Mouse (Mus musculus) spleen, adult 12 weeks (tissue): ENCODE measurements around the gene Kcna7.
"Not testable (repeated sequence)": the region's sequence is repeated elsewhere in the genome, so short reads cannot be mapped to it uniquely, and the experiment has no call there.

Experiments used
- DNase-seq: peaks from one replicate; pipeline ENCODE4 v3.0.0; 2022; ENCODE audit warnings: low spot score

The Kcna7 gene

DNA sequence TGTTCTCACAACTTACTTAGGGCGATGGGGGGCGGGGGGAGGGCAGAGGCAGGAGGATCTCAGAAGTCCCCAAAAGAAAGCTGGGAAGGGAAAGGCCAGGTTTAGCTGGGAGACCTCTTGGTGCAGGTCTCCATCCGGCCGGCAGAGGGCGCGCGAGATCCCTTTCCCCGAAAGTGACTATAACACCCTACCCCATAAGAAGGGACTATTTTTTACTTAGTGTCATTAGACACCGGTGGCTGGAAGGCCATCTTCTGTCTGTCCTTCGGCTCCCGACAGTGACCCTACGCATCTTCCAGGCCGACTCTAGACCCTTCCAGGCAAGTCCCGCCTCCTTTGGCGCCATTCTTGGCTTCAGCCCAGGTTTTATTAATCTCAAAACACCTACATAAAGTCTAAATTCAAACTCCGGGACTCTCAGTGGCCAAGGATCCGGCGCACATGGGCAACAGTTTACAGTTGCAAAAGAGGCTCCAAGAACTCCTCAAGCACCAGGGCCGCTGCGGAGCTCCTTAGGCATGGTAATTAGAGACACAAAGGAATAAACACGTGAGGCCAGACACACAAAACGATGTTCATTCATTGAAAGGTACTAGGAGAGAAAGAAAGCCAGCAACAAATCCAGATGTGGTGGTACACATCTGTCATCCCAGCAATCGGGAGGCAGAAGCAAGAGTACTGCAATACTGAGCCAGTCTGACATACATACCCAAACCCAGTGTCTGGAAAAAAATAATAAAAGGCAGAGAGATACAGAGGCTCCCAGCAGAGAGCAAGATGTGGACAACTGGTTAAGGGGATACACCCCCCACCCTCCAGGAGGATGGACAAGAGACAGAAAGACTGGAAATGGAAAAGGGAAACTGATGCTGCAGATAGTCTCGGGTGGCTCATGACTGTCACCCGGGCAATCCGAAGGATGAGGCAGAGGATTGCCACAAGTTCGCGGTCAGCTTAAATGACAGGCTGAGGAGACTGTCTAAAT, at the start of gene Kcna7:
Gene Kcna7 (plus strand): TSS at position 563 of the 985 bp plus-strand sequence.
- peak; percentile 50 for DNase-seq

DNA sequence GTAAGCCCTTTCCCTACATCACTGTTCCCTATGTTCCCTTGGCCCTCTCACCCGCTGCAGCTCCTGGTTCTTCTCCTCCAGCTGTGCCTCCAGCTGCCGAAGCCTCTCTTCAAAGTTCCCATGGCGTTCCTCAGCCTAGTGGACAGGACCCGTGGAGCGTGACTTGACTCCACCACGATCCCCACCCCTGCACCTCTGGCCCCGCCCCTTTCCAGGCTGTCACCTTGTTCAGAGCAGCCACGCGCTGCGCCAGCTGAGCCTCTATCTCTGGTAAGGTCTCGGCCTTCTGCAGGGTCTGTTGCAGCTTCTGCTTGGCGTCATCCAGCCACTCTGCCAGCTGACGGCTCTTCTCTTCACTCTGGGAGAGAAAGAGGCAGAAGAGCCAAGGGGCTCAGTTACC, 49.4 kb upstream of the Kcna7 start:
- DNase-seq = no peak

DNA sequence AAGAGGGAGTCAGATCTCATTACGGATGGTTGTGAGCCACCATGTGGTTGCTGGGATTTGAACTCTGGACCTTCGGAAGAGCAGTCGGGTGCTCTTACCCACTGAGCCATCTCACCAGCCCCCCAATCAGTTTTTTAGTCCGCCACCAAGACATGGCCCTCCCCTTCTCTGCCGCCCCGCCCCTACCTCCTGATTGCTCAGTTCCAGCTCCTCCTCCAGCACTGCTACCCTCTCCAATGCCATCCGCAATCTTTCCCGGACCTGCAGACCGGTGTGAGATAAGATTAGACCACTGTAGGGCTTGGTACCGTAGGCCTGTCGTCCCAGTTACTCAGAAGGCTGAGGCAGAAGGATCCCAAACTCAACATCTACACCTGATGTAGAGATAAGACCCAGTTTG, 46.4 kb upstream of the Kcna7 start:
- DNase-seq = not testable (repeated sequence)

DNA sequence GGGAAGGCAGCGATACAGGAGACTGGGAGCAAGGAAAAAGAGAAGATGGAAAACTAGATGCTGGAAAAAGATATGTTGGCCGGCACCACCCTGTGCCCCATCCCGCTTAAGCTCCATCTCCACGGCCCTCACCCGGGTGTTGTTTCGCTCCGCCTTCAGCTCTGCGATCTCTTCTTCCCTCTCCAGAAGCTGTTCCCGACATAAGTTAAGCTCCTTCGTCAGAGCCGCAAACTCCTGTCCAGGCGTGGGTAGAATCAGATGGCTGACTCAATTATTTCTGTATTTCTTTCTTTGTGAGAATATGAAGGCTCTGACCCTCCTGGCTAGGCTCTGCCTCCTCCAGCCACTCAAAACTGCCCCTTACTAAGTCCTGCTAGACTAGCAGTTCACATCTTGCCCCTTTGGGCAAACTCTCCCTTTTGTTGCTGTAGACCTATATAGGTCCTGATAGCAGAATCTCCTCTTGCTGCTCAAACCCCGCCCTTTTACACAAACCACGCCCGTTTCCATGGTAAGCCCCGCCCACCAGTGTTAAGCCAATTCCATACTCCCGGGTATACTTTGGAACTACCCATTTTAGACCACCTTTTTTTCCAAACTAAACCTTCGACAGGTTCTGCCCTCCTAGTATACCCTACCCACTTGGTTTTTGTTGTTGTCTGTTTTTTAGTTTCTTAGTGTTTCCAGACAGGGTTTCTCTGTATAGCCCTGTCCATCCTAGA, 44.9 kb upstream of the Kcna7 start:
- DNase-seq = no peak

DNA sequence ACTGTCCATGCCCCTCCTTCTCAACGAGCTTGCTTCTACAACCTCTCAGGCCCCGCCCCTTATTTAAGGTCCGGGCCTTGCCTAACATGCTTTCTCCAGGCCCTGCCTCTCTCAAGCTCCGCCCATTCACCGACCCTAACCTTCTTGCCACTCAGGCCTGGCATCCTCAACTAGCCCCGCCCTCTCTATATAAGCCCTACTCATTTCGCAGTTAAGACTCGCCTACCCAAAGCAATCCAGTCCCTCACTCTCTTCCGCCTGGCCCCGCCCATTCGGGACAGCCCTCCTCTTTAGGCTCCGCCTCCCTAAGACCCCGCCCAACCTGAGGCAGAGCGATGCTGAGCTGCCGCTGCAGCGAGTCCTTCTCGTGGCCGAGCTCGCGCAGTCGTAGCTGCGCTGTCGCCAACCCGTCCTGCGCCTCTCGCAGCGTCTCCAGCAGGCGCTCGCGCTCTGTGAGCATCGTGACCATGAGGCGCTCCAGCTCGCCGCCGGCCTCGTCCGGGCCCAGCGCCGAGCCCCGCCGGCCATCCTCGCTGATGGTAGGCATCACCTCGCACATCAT, 44.1 kb upstream of the Kcna7 start:
- DNase-seq = peak; percentile 58

DNA sequence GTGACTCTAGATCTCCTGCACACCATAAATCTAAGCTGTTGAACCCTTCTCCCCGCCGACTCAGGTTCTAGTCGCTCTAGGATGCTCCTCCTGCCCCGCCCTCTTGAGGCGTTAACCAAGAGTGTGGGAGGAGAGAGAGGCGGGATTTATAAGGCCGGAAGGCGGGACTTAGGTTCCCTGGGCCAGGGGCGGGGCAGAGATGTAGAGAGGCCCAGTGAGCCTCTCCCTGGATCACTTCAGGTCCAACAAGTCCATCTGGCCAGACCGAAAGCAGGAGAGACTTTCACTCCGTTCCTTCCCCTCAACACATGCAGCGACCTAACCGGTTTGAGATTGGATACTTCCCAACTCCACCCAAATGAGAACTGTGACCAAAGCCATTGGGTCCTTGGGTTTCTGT, 42.7 kb upstream of the Kcna7 start:
- DNase-seq = no peak

DNA sequence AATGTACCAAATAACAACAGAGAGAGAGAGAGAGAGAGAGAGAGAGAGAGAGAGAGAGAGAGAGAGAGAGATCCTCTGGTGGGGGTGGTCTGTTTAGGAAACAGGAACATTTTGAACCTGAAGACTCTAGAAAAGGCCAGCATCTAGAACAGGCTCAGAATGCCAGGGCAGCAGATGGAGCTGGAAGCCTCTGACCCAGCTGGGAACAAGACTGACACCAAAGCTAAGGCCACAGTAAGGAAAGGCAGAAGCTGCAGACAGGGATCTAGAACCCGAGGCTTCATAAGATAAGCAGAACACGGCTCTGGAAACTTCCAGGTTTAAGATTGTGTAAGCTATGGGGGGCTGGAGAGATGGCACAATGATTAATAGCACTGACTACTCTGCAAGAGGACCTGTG, 41.5 kb upstream of the Kcna7 start:
- no peak for DNase-seq

DNA sequence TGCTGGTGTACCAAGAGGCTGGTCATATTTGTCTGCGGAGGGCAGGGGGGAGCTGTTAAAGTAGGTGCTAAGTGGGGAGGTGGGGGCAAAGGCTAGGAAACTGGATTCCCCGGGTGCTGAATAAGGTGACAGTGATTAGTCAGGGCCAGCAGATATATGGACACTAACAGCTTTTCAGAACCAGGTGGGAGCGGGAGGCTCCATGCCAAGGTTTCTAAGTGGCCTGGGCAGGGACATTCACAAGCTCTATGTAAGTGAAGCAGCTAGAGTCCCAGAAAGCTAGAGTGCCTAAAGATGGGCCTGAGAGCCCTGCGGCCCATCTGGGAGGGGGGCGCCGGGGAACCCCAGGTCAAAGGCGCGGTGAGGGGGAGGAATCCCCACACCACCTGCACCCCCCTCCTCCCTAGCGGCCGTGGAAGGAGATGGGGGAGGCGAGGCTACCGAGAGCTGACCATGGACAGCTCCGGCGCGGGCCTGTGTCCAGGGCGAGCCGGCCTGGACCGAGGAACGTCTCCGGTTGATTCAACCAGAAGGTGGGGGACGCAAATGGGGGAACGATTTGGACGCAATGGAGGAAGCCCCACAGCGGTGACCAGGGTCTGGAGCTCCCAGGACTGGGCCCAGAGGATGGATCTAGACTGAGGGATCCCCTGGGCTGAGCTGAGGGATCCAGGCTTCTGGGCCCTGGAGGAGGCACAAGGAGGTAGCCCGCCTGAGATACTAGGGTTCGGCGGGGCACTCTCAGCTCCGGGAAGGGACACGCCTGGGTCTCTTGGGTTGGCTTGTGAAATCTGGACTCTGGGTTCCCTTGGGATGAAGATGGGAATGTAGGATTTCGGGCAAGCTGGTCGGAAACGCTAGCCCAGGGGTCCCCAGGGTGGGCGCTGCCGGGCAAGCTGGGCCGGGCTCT, 39.5 kb upstream of the Kcna7 start:
- DNase-seq = no peak

DNA sequence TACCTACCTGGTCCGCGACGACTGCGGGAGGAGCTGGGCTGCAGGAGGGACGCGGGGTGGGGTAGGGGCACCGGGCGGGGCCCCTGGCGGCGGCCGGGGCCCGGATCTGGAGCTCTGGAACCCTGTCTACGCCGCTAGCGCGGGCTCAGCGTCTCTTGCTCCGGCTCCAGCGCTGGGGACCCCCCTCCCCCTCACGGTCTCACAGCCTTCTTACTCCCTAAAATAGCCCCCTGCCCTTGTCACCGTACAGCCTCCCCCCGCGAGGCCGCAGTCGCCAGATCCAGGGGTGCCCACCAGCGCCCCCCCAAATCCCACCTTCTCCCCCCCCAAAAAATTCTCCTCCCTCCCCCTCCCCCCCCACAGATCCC, 38.8 kb upstream of the Kcna7 start, which contains the start of gene Ppfia3:
Gene Ppfia3 (minus strand): TSS at position 368 of the 368 bp plus-strand sequence.
- no peak for DNase-seq

DNA sequence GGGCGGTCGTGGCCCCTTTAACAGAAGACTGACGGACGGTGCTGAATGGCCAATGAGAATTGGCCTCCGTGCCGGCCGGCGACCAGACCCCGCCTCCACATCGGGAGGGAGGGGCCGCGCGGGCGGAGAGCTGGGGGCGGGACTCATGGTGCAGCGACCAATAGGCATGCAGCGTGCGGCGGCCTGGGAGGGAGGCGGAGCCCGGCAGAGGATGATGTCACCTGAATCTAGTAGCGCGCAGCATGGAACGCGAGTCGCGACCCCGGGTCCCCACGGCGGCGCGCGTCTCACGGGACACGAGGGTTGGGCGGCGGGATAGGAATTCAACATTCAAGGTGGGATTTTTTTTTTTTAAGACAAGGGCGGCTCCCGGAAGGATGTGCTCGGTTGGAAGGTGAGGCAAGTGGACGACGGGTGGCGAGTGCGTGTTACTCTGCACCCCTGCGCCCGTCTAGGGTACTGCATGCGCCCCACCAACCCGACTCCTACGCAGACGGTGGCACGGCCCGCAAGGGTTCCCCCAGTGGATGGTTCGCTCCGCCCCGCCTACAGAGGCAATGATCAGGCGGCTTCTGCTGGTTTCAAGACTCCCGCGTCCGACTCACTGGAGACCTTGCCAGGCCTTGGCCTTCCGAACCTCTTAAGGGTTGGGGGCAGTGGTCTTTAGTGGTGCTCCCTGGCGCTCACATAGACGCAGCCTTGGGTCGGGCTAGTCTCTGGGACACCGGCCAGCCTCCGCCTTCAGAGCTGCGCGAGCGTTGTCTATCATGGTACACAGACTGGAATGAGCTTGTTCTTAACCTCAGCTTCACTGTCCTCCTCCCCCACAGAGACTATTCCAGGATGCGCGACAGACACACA, 38.2 kb upstream of the Kcna7 start:
- peak; percentile 94 for DNase-seq

DNA sequence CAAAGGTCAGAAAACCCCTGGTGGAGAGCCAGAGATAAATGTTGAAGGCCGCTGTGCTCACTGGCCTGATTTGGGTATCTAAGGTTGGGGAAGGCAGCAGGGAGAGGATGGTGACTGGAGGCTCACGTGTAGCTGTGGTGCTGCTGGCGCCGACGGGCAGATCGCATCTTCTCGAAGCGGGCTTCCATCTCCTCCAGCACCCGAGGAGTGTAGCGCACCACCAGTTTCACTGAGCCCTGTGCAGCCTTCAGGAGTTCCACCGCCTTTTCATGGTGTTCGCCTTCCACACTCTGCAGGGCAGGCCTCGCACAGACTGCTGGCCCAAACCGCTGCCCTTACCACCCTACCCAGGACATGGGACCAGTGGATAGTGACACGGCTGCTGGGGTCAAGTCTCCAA, 37.3 kb upstream of the Kcna7 start:
- DNase-seq = no peak

DNA sequence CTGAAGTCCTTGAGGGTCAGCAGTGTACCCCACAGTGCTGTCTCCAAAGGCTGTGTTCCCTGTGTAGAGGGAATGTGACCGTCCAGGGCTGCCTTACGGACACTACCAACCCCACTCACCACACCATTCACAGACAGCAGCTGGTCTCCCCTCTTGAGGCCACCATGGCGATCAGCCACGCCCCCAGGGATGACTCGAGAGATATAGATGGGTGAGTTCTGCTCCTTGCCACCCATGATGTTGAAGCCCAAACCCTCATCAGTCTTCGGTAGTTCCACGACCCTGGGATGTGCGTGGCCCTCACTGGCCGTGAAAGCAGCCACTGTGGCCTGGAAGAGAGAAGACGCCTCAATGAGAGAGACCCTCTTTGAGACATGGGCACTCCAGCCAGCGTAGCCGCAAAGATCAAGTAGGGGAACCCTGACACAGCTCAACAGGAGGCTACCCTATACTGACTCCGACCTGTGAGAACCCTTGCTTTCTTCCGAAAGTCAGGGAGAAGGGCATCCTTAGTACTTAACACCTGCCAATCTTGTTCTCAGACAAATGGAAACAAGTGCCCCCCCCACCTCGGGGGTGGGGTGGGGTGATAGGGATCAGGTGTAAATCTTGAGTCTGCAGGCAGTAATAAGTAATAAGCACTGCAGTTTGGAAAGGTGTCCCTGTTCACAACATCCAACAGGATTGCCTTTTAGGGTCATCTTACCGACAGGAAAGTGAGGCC, 36.3 kb upstream of the Kcna7 start:
- no peak for DNase-seq

DNA sequence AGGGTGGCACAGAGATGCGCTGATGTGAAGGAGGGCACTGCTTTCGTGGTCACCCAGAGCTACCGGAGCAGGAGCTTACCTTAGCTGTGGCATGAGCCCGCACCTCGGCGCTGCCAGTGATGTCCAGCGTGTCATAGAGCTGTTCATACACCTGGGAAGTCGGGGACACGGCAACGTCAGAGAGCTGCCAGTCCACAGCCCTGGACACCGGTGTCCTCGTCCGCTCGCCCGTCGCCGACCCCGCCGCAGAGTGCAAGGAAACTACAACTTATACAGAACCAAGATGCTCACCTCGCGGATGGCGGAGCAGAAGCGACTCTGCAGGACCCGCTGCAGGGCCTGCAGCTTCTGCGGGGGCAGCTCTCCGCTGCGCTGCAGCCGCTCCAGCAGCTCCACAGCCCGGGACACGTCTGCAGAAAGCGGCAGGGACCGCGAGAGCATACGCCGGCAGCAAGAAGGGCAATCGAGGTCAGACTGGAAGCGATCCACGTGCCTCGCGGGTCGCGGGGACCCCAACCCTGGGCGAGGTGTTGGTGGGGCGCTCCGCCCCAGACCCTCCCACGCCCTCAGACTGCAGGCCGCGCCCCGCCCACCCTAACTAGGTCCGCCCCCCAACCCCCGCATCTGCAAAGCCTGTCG, 35.5 kb upstream of the Kcna7 start:
- DNase-seq = no peak

DNA sequence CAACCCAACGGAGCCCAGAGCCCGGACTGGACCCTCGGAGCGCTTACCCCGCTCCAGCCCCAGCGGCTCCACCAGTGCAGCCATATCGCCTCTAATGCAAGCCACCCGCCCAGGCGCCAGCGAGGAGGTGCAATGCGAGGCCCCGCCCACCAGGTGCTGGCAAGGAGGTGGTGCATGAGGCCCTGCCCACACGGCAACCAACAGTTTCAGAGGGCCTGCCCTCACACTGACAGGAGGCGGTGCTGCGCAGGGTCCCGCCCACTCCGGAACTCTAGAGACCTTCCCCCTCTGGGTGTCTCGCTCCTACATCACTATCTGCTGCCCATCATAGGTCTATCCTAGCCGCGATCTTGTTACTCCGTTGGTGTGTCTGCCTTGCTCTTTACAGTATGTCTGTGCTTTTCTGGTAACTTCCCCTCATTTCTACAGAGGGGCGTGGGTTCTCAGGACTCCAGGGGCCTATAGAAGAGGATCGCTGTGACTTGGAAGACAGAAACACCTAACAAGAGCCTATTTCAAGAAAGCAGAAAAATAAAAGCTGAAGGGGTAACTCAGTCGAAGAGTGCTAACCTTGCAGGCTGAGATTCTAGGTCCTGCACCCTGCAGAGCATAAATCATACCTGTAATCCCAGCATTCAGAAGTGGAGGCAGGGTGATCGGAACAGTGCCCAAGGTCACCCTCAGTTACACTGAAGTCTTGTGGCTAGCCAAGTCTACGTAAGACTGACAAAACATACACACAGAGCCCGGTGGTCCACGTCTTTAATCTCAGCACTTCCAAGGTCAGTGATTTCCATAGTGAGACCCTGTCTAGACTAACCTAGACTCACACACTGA, 34.8 kb upstream of the Kcna7 start, which contains the start of gene Lin7b:
Gene Lin7b (minus strand): TSS at position 109 of the 837 bp plus-strand sequence.
- peak; percentile 76 for DNase-seq

DNA sequence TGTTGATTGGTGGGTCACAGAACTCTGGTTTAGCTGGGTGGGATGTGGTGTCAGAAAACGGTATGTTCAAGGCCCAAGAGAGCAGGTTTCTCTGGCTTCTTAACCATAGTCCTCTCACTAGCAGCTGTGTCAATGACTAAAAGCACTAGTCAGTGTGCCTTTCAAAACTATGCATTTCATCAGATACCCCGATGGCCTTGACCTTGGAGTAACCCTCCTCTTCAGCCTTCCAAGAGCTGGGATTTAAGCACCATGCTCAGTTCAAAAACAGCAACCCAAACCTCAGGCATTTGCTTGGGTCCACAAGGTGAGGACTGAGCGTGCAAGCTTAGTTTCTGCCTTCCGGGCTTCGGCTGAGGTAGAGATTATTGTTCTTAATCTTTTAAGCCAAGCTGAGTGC, 33.1 kb upstream of the Kcna7 start:
- no peak for DNase-seq

DNA sequence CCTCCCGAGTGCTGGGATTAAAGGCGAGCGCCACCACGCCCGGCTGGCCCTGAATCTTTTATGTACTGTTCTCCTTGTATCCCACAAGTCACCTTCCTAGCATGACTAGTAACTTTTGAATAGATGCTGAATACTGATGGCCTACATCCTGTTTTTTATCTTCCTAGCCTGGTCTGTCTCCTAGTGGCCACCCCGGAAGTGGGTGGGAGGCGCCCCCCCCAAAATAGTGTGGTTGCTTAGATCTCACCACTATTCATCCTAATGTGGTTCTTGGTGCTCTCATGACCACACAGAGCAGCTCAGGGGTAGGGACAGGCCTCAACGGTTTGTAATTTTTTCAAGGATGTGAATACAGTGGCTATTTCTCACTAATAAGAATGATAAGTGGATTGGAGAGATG, 30.8 kb upstream of the Kcna7 start:
- no peak for DNase-seq

DNA sequence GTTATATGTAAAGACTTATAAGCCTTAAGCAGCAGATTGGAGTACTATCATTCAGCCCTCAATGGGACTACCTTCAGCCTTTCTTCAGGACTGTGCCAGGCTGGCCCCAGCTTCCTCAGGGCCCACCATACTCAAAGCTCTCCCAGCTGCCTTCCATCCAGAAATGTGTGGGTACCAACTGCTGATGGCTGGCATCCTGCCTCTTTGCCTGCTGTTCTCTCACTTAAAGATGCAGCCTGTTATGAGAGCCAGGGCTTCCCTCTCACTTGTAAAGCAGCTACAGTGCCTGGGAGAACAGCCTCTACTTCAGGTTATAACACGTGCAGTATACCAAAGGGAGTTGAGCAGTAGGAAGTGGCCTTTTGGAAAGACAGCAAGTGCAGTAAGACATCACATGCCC, 29.4 kb upstream of the Kcna7 start:
- no peak for DNase-seq

DNA sequence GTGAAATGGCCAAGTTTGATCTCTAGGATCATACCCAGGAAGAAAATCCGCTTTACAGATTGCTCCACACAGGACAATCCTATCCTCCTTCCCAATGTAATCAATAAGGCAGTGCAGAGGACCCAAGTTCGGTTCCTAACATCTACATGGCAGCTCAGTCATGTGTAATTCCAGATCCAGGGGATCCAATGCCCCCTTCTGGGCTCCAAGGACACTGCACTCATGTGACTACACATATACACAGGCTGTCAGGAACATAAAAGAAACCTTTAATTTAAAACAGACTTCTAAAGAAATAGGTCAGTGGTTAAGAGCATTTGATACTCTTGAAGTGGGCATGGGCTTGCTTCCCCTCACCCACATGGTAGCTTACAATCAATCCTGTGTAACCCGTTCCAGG, 19.4 kb upstream of the Kcna7 start:
- DNase-seq = no peak

DNA sequence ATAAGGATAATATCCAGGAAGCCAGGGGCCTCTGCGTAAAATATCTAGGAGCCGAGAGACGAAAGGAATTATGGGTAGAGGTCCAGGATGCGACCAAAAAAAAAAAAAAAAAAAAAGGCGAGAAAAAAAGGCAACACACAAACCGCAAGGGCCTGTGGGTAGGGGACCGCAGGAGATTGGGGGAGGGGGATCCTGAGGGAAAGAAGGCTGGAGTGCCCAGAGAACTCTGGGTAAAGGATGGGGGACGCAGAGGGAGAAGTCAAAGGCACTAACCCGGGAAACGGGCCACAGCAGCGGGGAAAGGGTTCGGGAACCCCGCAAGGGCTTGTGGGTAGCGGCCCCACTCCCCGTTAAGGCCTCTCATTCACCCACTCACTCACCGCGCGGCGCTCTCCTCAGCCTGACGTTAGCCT, 10.3 kb upstream of the Kcna7 start:
- DNase-seq = no peak
